Comparison of ENCODE assay signal across 8 mouse cellular contexts in genomic region chr12:24832438-24832837, GRCm38 (mm10). TPM values are rescaled to one million over a fixed set of nuclear protein-coding genes. Genes with fewer than 3 reads are reported as not detected.
A peak's percentile ranks its signal among the peaks of the same experiment; 100 is the strongest.
DNase-seq lines count a peak whose midpoint lies in the region; ATAC-seq and TF ChIP-seq lines count a peak whose summit lies in the region.

No protein-coding gene starts in this region.

- no peak for TF ChIP-seq POLR2A in lung, adult 2 months (IDR thresholded peaks at IDR 0.05; ENCODE audit: borderline replicate concordance, extremely low read depth, low read depth, low read length)

- 38% methylated on average over 2 of the region's 2 CpGs for WGBS in lung, adult 2 months
- 25% methylated on average over 2 of the region's 2 CpGs for WGBS in intestine, embryonic 15.5 days
- 25% methylated on average over 2 of the region's 2 CpGs for WGBS in neural tube, embryonic 13.5 days

- H3K9ac ChIP-seq in intestine, embryonic 15.5 days = peak overlapping the region; percentile 81; the same call in 1 of the 2 replicates
- H3K9ac ChIP-seq in neural tube, embryonic 13.5 days = peak overlapping the region; percentile 92

- no peak for TF ChIP-seq CTCF in lung, adult 2 months (IDR thresholded peaks at IDR 0.05; ENCODE audit: insufficient read depth, low read length)

- no peak for DNase-seq in lung, adult 2 months
- DNase-seq in lung, postnatal 14 days = no peak
- no peak for DNase-seq in layer of hippocampus, postnatal 36 days
- no peak for DNase-seq in adrenal gland, postnatal 4 days (ENCODE audit: low spot score in 2 of 2)
- DNase-seq in urinary bladder, postnatal 14 days (ENCODE audit: low spot score) = no peak

- H3K9me3 ChIP-seq in intestine, embryonic 15.5 days = no peaks in the 10 kb centered on the region
- no peaks in the 10 kb centered on the region for H3K9me3 ChIP-seq in neural tube, embryonic 13.5 days

- peak overlapping the region; percentile 81 for H3K4me2 ChIP-seq in intestine, embryonic 15.5 days (replicated peaks)
- peak overlapping the region; percentile 76 for H3K4me2 ChIP-seq in neural tube, embryonic 13.5 days

- ATAC-seq in erythroblast, adult 5-6 weeks (replicated peaks; ENCODE audit: low FRiP score, poor library complexity, severe bottlenecking) = peak; percentile 3; the same call in 1 of the 2 replicates
- no peak for ATAC-seq in intestine, embryonic 15.5 days
- no peak for ATAC-seq in neural tube, embryonic 13.5 days (ENCODE audit: low read depth)

- peaks cover 5% of the 10 kb centered on the region; the same call in 1 of the 2 replicates for H3K4me1 ChIP-seq in lung, adult 2 months (ENCODE audit: control insufficient read depth, insufficient read depth, low read length)
- H3K4me1 ChIP-seq in intestine, embryonic 15.5 days (replicated peaks) = peaks cover 10% of the 10 kb centered on the region; the same call in 1 of the 2 replicates
- H3K4me1 ChIP-seq in neural tube, embryonic 13.5 days (replicated peaks) = peaks cover 58% of the 10 kb centered on the region

- no peaks in the 10 kb centered on the region for H3K27me3 ChIP-seq in intestine, embryonic 15.5 days (replicated peaks)
- no peaks in the 10 kb centered on the region for H3K27me3 ChIP-seq in neural tube, embryonic 13.5 days

- H3K4me3 ChIP-seq in lung, adult 2 months (replicated peaks; ENCODE audit: extremely low read depth, low read depth, low read length) = peak overlapping the region; percentile 78
- peak overlapping the region; percentile 87 for H3K4me3 ChIP-seq in intestine, embryonic 15.5 days (replicated peaks)
- H3K4me3 ChIP-seq in neural tube, embryonic 13.5 days = peak overlapping the region; percentile 85

- H3K36me3 ChIP-seq in intestine, embryonic 15.5 days = no peaks in the 10 kb centered on the region
- no peaks in the 10 kb centered on the region for H3K36me3 ChIP-seq in neural tube, embryonic 13.5 days

- no peak overlapping the region for H3K27ac ChIP-seq in intestine, embryonic 15.5 days
- no peak overlapping the region for H3K27ac ChIP-seq in neural tube, embryonic 13.5 days (replicated peaks)

RNA-seq across cellular contexts. Expression of gene Mboat2, which starts 1.8 kb away (rescaled TPM):
- polyA plus RNA-seq in lung, adult 2 months (2012; rRNA removed) = 3.0 and 4.0 TPM in 2 replicates
- total RNA-seq in erythroblast, adult 5-6 weeks (2015; ENCODE audit: low replicate concordance) = 14.0 and 15.4 TPM in 2 replicates
- 22.3 and 28.5 TPM in 2 replicates for total RNA-seq in erythroblast, adult 5-6 weeks (2017; ENCODE audit: low replicate concordance)
- 22.2 and 26.1 TPM in 2 replicates for polyA plus RNA-seq in intestine, embryonic 15.5 days (2015; fragmentation: Nextera tagmentation; extraction: Ambion mirVana)
- 72.1 and 79.1 TPM in 2 replicates for polyA plus RNA-seq in neural tube, embryonic 13.5 days (2015; fragmentation: Nextera tagmentation; extraction: Ambion mirVana)
- 10 to 100 TPM; 84.1 to 84.8 TPM for total RNA-seq in layer of hippocampus, postnatal 36 days (2021)
- 10 to 100 TPM; 25.9 to 27.1 TPM for total RNA-seq in adrenal gland, postnatal 4 days (2021)
